In the genomic region with DNA sequence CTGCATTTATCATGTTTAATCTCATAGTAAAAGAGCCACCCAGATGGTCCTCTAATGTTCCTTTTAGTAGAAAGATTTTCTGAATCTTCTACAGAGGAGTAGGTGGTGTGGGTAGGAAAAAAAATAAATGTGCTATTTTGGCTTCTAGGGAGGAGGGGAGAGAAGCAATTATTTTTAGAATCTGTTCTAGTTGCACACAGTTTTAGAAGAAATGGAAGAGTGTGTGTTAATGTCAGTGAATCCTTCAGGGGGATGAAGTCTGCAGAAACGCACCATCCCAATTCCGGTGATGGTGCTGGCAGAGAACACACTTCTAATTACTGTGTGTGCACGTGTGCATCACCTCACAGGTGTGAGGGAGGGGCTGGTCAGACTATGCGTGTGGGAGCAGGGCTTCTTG, we compare ENCODE assay signal across 17 mouse cellular contexts.
A peak's percentile ranks its signal among the peaks of the same experiment; 100 is the strongest.
DNase-seq lines count a peak whose midpoint lies in the region; ATAC-seq and TF ChIP-seq lines count a peak whose summit lies in the region.
"Had no signal": no experiment of that assay in that cellular context is flagged by ENCODE, and none has a peak within 500 bp of the region (broad histone marks: within the 10 kb centered on the region; RNA-seq: fewer than 3 reads in every experiment).

No protein-coding gene starts in this region.

- WGBS in heart, embryonic 12.5 days, result 76% methylated on average over 4 of the region's 4 CpGs
- 53% methylated on average over 4 of the region's 4 CpGs for WGBS in embryonic facial prominence, embryonic 14.5 days

- no peak for TF ChIP-seq CTCF in left cerebral cortex, adult 2 months (IDR thresholded peaks at IDR 0.05)

- peaks cover 8% of the 10 kb centered on the region for H3K9me3 ChIP-seq in heart, embryonic 12.5 days (replicated peaks)
- peaks cover 11% of the 10 kb centered on the region for H3K9me3 ChIP-seq in embryonic facial prominence, embryonic 14.5 days (ENCODE audit: control insufficient read depth, low read length)
- H3K9me3 ChIP-seq: heart, embryonic 13.5 days; liver, embryonic 12.5 days had no signal

- H3K4me1 ChIP-seq in heart, embryonic 12.5 days (replicated peaks), result peaks cover 11% of the 10 kb centered on the region
- H3K4me1 ChIP-seq in embryonic facial prominence, embryonic 14.5 days (ENCODE audit: control insufficient read depth, insufficient read depth, low read length), result peaks cover 21% of the 10 kb centered on the region

- no peak overlapping the region for H3K27ac ChIP-seq in heart, embryonic 12.5 days (ENCODE audit: poor library complexity, severe bottlenecking)
- H3K27ac ChIP-seq in left cerebral cortex, adult 2 months, result peak overlapping the region; percentile 80
- H3K27ac ChIP-seq in embryonic facial prominence, embryonic 14.5 days (replicated peaks; ENCODE audit: low read depth, low read length), result peak overlapping the region; percentile 78
- H3K27ac ChIP-seq: kidney, postnatal 0 days; liver, embryonic 12.5 days had no signal

- DNase-seq in heart, adult 11 months, result no peak
- DNase-seq in left cerebral cortex, adult 2 months (ENCODE audit: extremely low spot score in 1 of 2, low spot score in 2 of 2), result no peak
- no peak for DNase-seq in left cerebral cortex, adult 18-20 months (ENCODE audit: low spot score in 2 of 2)
- DNase-seq in embryonic facial prominence, embryonic 14.5 days (ENCODE audit: low spot score), result no peak
- DNase-seq in left cerebral cortex, postnatal 36 days (ENCODE audit: low spot score in 2 of 2), result peak; percentile 23 to 31
- no peak for DNase-seq in retina, embryonic 14.5 days (ENCODE audit: low spot score)
- DNase-seq: cerebellum, adult 11 months; gastrocnemius, postnatal 10 days; lung, postnatal 10 days; right cerebral cortex, postnatal 14 days; thymus, adult 2 months had no signal

- no peaks in the 10 kb centered on the region for H3K36me3 ChIP-seq in heart, embryonic 12.5 days
- H3K36me3 ChIP-seq in embryonic facial prominence, embryonic 14.5 days (ENCODE audit: control insufficient read depth, insufficient read depth, low read length), result no peaks in the 10 kb centered on the region
- H3K36me3 ChIP-seq: liver, embryonic 12.5 days had no signal

- 0 out of 2 replicates have a peak overlapping the region, but pooled peaks have one; percentile 22 for H3K9ac ChIP-seq in heart, embryonic 12.5 days
- no peak overlapping the region; the same call in 1 of the 2 replicates for H3K9ac ChIP-seq in embryonic facial prominence, embryonic 14.5 days (ENCODE audit: low read depth, low read length)
- H3K9ac ChIP-seq: heart, embryonic 13.5 days; liver, embryonic 12.5 days had no signal

- H3K27me3 ChIP-seq in heart, embryonic 12.5 days (replicated peaks), result no peaks in the 10 kb centered on the region
- no peaks in the 10 kb centered on the region for H3K27me3 ChIP-seq in embryonic facial prominence, embryonic 14.5 days (replicated peaks; ENCODE audit: control insufficient read depth, insufficient read depth, low read length)
- H3K27me3 ChIP-seq: CH12.LX; heart, embryonic 13.5 days; liver, embryonic 12.5 days had no signal

- ATAC-seq in heart, embryonic 12.5 days (ENCODE audit: insufficient number of reproducible peaks, low FRiP score), result no peak
- ATAC-seq in embryonic facial prominence, embryonic 14.5 days (ENCODE audit: low read depth), result no peak
- ATAC-seq: liver, embryonic 12.5 days had no signal

- no peak overlapping the region for H3K4me2 ChIP-seq in heart, embryonic 12.5 days
- no peak overlapping the region for H3K4me2 ChIP-seq in embryonic facial prominence, embryonic 14.5 days (ENCODE audit: low read depth, low read length)
- H3K4me2 ChIP-seq: heart, embryonic 13.5 days; liver, embryonic 12.5 days had no signal

- no peak overlapping the region for H3K4me3 ChIP-seq in heart, embryonic 12.5 days
- no peak overlapping the region for H3K4me3 ChIP-seq in left cerebral cortex, adult 2 months
- H3K4me3 ChIP-seq in embryonic facial prominence, embryonic 14.5 days (ENCODE audit: low read depth, low read length), result no peak overlapping the region
- H3K4me3 ChIP-seq: erythroblast, embryonic 14.5 days; heart, embryonic 13.5 days; liver, embryonic 12.5 days had no signal

- intact Hi-C loops in left cerebral cortex, adult 2 months (cut with DNase I), result loop anchor here (2.0 to 5.0 kb wide), 6 partner anchors 43 to 284 kb away; partner anchors contain the start of gene Mon2
- intact Hi-C loops in left cerebral cortex, postnatal 36 days (cut with DNase I), result loop anchor here (1.0 to 10.0 kb wide), 5 partner anchors 43 to 284 kb away; partner anchors contain the start of gene Mon2

Comparison
In these comparisons a context has a peak if more than half of its experiments do, and no peak if none do; other contexts are left out.
1. DNase-seq: peak in left cerebral cortex, postnatal 36 days (2 of 2); none in heart, adult 11 months (single experiment), left cerebral cortex, adult 2 months (0 of 2), left cerebral cortex, adult 18-20 months (0 of 2), embryonic facial prominence, embryonic 14.5 days (single experiment) and retina, embryonic 14.5 days (single experiment).